Mouse (Mus musculus) kidney, adult 2 months (tissue): ENCODE measurements around the gene Zbed4. TPM values are rescaled to one million over a fixed set of nuclear protein-coding genes. Genes with fewer than 3 reads are reported as not detected.
A peak's percentile ranks its signal among the peaks of the same experiment; 100 is the strongest.

Experiments used
- DNase-seq: peaks from one replicate; pipeline ENCODE4 v3.0.0; 2021
- H3K27ac ChIP-seq: fragments of 200-500 bp; 2 replicates; pipeline ENCODE4 v1.5.1; 2012; ENCODE audit warnings: low read depth, low read length, control low read depth, inconsistent platforms; ENCODE audit not compliant: insufficient read depth
- H3K27me3 ChIP-seq: fragments of 200-500 bp; replicated peaks from 2 replicates; pipeline ENCODE4 v1.6.1; 2012; ENCODE audit warnings: mild to moderate bottlenecking, moderate library complexity, low read length, inconsistent platforms; ENCODE audit not compliant: control insufficient read depth, insufficient read depth
- H3K36me3 ChIP-seq: fragments of 200-500 bp; 2 replicates; pipeline ENCODE4 v1.6.1; 2012; ENCODE audit warnings: mild to moderate bottlenecking, moderate library complexity, low read length, inconsistent platforms; ENCODE audit not compliant: control insufficient read depth, insufficient read depth
- H3K4me1 ChIP-seq: fragments of 200-500 bp; 2 replicates; pipeline ENCODE4 v1.6.1; 2011; ENCODE audit warnings: low read length; ENCODE audit not compliant: control insufficient read depth, insufficient read depth
- H3K4me3 ChIP-seq: fragments of 200-500 bp; 2 replicates; pipeline ENCODE4 v1.5.1; 2011; ENCODE audit warnings: mild to moderate bottlenecking, low read depth, low read length, control low read depth; ENCODE audit not compliant: insufficient read depth
- CTCF ChIP-seq: fragments of 200-500 bp; conservative IDR thresholded peaks from 2 replicates; pipeline ENCODE4 v1.5.1; 2011; ENCODE audit warnings: low read depth, mild to moderate bottlenecking, control low read depth, low read length, moderate library complexity, mixed read lengths; ENCODE audit not compliant: insufficient read depth, insufficient read length
- POLR2A ChIP-seq: fragments of 200-500 bp; IDR thresholded peaks from one replicate; pipeline ENCODE4 v1.6.1; 2011; ENCODE audit warnings: low read depth, low read length, control low read depth
- WGBS: fragments of 180-500 bp; shearing (Covaris S2); methylation state at CpG from one replicate; pipeline ENCODE4 v1.1.7; 2018; 5-methylcytosine and 5-hydroxymethylcytosine counted together
- polyA plus RNA-seq: library from polyadenylated mRNA; depleted of rRNA; stranded (reverse); fragments of >200 nt; gene quantifications from 2 replicates; pipeline ENCODE4 v1.2.3, GENCODE M21; 2012

Zbed4 gene
- polyA plus RNA-seq, 1 experiment, result 5.6 TPM

- Histone ChIP-seq H3K4me1 (no peaks in the 10 kb centered on the region), H3K27ac (no peak overlapping the region), H3K36me3 (peaks cover 13% of the 10 kb centered on the region), H3K27me3 (no peaks in the 10 kb centered on the region), H3K4me3 (no peak overlapping the region)
- no peak for DNase-seq
- WGBS, result 89% methylated on average over 5 of the region's 5 CpGs
- TF ChIP-seq CTCF (no peak), POLR2A (no peak)
These were observed 41.6 kb upstream of the Zbed4 start for GRCm38 (mm10) chr15:88709878-88710277.

GRCm38 (mm10) chr15:88712501-88712900, 39.0 kb upstream of the Zbed4 start:
- DNase-seq, result no peak
- Histone ChIP-seq H3K4me1 (no peaks in the 10 kb centered on the region), H3K27me3 (no peaks in the 10 kb centered on the region), H3K4me3 (no peak overlapping the region), H3K36me3 (peaks cover 14% of the 10 kb centered on the region), H3K27ac (no peak overlapping the region)
- TF ChIP-seq CTCF, result no peak
- no peak for TF ChIP-seq POLR2A
- 92% methylated on average over 15 of the region's 15 CpGs for WGBS

DNA sequence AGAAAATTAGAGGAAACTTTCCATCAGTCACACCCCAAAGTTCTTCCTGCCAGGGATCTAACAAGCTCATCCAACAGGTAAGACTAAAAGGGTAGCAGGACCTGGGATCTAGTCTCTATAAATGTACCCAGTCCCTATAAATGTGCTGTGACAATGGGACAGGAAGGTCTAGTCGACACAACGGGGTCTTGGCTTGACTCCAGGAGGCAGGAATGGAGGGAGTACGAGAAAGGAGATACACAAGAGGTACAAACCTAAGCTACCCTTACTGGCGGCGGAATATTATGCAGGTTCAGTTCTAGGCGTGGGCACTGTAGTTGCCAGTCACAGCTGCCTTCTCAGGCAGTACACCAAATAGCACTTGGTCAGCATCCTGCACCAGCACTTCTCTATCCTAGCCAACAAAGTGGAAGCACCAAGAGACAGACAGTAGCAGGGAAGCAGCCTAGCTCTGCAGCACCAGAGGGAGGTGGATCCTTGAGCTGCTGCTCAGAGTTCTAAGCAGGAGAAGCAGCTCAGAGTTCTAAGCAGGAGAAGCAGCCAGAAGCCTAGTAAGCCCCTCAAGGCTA, 37.4 kb upstream of the Zbed4 start:
- no peak overlapping the region for H3K4me3 ChIP-seq
- H3K27ac ChIP-seq, result no peak overlapping the region
- no peaks in the 10 kb centered on the region for H3K27me3 ChIP-seq
- H3K36me3 ChIP-seq, result peaks cover 13% of the 10 kb centered on the region
- TF ChIP-seq CTCF (no peak), POLR2A (no peak)
- DNase-seq, result no peak
- WGBS, result 65% methylated on average over 6 of the region's 6 CpGs
- H3K4me1 ChIP-seq, result no peaks in the 10 kb centered on the region

GRCm38 (mm10) chr15:88716350-88716749, 35.1 kb upstream of the Zbed4 start:
- DNase-seq, result peak; percentile 39

DNA sequence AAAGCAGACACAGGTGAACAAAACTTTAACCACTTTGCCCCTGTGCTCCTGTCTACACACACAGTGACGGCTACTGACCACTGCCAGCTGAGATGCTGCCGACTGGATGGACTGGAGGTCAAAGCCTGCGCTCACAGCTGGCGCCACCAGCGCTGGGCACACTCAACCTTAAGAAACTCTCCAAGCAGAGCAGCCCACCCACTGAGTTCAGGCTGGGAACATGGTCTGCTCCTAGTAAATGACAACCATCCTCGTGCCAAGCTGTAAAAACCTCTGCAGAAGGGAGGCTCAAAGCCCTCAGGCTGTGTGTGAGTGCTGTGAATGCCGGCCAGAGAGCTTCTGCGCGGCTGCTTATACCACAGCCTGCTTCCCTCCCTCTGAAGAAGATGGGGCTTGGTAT, 34.2 kb upstream of the Zbed4 start:
- peaks cover 5% of the 10 kb centered on the region; the same call in 1 of the 2 replicates for H3K36me3 ChIP-seq
- H3K4me3 ChIP-seq, result no peak overlapping the region
- no peaks in the 10 kb centered on the region for H3K27me3 ChIP-seq
- TF ChIP-seq POLR2A (no peak), CTCF (no peak)
- no peaks in the 10 kb centered on the region for H3K4me1 ChIP-seq
- 49% methylated on average over 9 of the region's 9 CpGs for WGBS
- no peak overlapping the region for H3K27ac ChIP-seq
- DNase-seq, result peak; percentile 44

More at GRCm38 (mm10) chr15:88716350-88716749, 35.1 kb upstream of the Zbed4 start:
- peaks cover 7% of the 10 kb centered on the region for H3K36me3 ChIP-seq
- H3K27ac ChIP-seq, result no peak overlapping the region
- TF ChIP-seq CTCF (peak; percentile 9; the same call in 1 of the 2 replicates), POLR2A (no peak)
- no peaks in the 10 kb centered on the region for H3K4me1 ChIP-seq
- no peaks in the 10 kb centered on the region for H3K27me3 ChIP-seq
- no peak overlapping the region for H3K4me3 ChIP-seq

DNA sequence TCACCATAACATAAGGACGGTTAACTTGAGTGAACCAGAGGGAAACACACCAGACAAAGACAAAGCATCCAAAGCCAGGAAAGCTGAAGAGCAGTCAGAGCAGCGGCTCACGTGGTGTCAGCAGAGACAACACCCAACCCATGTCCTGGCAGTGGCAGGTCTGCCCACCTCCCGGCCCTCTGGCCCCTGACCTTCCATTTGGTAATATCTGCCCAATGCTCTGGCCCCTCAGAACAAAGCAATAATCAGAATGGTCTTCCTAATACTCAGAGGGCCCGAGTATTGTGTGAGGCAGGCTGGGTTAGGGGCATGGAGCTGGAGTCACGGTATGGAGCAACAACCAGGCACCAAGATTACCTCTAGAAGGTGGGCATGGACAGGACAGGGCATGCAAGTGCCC, 28.3 kb upstream of the Zbed4 start:
- no peak overlapping the region for H3K27ac ChIP-seq
- H3K4me3 ChIP-seq, result no peak overlapping the region
- no peaks in the 10 kb centered on the region for H3K4me1 ChIP-seq
- no peak for DNase-seq
- 70% methylated on average over 6 of the region's 6 CpGs for WGBS
- TF ChIP-seq POLR2A (no peak), CTCF (no peak)
- no peaks in the 10 kb centered on the region; the same call in 1 of the 2 replicates for H3K36me3 ChIP-seq
- no peaks in the 10 kb centered on the region for H3K27me3 ChIP-seq

- Histone ChIP-seq H3K4me1 (no peaks in the 10 kb centered on the region; the same call in 1 of the 2 replicates), H3K4me3 (no peak overlapping the region), H3K27ac (no peak overlapping the region), H3K36me3 (peaks cover 4% of the 10 kb centered on the region; the same call in 1 of the 2 replicates), H3K27me3 (no peaks in the 10 kb centered on the region)
- no peak for TF ChIP-seq CTCF
- TF ChIP-seq POLR2A, result no peak
- WGBS, result 74% methylated on average over 7 of the region's 7 CpGs
- no peak for DNase-seq
These were observed 27.1 kb upstream of the Zbed4 start for GRCm38 (mm10) chr15:88724311-88724710.
